Mouse (Mus musculus) cerebellum, adult 2 months (tissue): ENCODE results near the gene Rgsl1.

Source experiments
- CTCF ChIP-seq: fragments of 200-500 bp; IDR thresholded peaks from 2 replicates; pipeline ENCODE4 v1.5.1; 2011; ENCODE audit warnings: low read depth, mild to moderate bottlenecking, control low read depth, low read length, moderate library complexity, borderline replicate concordance; ENCODE audit not compliant: insufficient read depth
- POLR2A ChIP-seq: fragments of 200-500 bp; IDR thresholded peaks from 2 replicates; pipeline ENCODE4 v1.6.1; 2011; ENCODE audit warnings: low read length, control low read depth, borderline replicate concordance; ENCODE audit not compliant: insufficient read depth

GRCm38 (mm10) chr1:153803530-153803929, 40.4 kb downstream of the Rgsl1 start:
- TF ChIP-seq POLR2A: no peak
- TF ChIP-seq CTCF: no peak
